Mouse (Mus musculus): ENCODE measurements around the gene Mtg2. TPM values are rescaled to one million over a fixed set of nuclear protein-coding genes. Genes with fewer than 3 reads are reported as not detected.

Gene Mtg2
- polyA plus RNA-seq, 1 experiment from 2014 or later = 29.4 TPM

DNA sequence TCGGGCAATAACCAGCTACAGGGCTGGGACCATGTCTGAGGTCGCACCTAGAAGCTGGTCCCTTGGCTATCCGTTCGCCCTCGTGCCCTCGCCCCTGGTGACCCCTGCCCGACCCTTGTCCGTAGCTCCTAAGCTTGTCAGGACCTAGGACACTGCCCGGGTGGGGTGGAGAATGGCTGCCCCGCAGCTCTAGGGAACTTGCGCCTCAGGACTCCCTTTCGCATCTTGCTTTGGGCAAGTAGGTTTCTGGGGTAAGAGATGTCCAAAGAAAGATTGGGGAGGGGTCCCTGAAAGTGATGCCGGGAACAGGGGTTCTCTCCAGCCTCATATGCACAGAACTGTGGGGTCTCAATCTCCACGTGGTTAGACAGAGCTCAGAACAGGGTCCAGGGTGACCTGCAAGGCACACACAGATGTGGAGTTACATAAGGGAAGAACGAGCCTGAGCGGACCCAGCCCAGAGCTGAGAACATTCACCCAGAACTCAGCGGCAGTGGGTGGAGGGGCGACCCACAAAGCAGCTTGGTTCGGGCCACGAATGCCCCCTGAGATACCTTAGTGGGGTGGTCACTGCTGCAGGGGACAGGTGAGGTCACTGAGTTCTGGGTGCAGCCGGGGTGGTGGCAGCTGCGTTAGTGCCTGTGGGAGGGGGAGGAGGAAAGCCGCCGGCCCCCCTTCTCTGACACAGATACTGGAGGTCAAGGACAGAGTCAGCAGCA, 34.4 kb downstream of the Mtg2 start:
- Histone ChIP-seq H3K4me3 (ENCODE audit: low read depth, low read length) (peak overlapping the region; percentile 43; the same call in 1 of the 2 replicates), H3K4me2 (ENCODE audit: low read depth, severe bottlenecking) (peak overlapping the region; percentile 94), H3K27ac (replicated peaks; ENCODE audit: low read depth, low read length) (no peak overlapping the region), H3K9me3 (ENCODE audit: control insufficient read depth, low read length) (no peaks in the 10 kb centered on the region), H3K36me3 (ENCODE audit: control insufficient read depth, insufficient read depth, low read length) (no peaks in the 10 kb centered on the region), H3K27me3 (ENCODE audit: control insufficient read depth, insufficient read depth, low read length) (peaks cover 62% of the 10 kb centered on the region), H3K9ac (ENCODE audit: low read length) (no peak overlapping the region), H3K4me1 (ENCODE audit: control insufficient read depth, insufficient read depth, low read length) (peaks cover 8% of the 10 kb centered on the region)
- DNase-seq (ENCODE audit: low spot score) = no peak
- peak; percentile 55; the same call in 1 of the 2 replicates for ATAC-seq (ENCODE audit: insufficient number of reproducible peaks, low FRiP score, low TSS enrichment, low read depth)
- 13% methylated on average over 24 of the region's 24 CpGs for WGBS

DNA sequence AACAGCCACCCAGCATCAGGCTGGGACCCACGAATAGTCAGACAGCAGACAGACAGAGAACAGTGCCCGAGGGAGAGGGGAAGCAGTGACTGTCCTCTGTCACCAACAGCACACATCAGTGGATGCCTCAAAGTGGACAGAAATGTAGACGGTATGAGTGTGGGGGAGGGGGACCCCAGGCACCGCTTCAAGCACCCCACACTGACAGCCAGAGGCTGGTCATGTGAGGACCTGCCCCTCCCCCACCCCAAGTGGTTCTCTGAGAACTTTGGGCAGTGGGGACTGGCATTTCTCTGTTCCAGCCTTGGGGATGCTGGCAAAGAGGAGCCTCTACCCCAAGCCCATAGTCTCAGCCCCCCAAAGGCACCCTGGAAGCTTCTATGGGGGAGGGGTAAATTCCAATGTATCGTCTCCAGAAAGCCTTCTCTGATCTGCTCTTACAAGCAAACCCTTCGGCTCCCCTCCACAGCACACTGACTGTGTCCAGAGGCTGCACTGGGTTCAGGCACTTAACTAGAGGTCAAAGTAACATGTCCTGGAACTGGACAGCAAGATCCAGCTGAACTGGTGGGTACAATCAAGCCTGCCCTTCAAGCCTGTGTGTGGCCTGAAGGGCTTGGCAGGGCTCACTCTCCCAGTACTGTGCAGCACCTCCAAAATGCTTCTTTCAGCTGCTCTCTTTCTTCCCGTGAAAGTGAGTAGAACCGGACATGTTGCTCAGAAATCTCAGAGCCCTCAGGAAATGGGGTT, 35.2 kb downstream of the Mtg2 start:
- no peaks in the 10 kb centered on the region for H3K36me3 ChIP-seq (ENCODE audit: control insufficient read depth, insufficient read depth, low read length)
- H3K4me1 ChIP-seq (ENCODE audit: control insufficient read depth, insufficient read depth, low read length) = peaks cover 8% of the 10 kb centered on the region
- H3K27ac ChIP-seq (replicated peaks; ENCODE audit: low read depth, low read length) = no peak overlapping the region
- no peak overlapping the region for H3K4me3 ChIP-seq (ENCODE audit: low read depth, low read length)
- H3K9ac ChIP-seq (ENCODE audit: low read length) = no peak overlapping the region
- ATAC-seq (ENCODE audit: insufficient number of reproducible peaks, low FRiP score, low TSS enrichment, low read depth) = no peak
- no peak overlapping the region for H3K4me2 ChIP-seq (ENCODE audit: low read depth, severe bottlenecking)
- H3K27me3 ChIP-seq (ENCODE audit: control insufficient read depth, insufficient read depth, low read length) = peaks cover 55% of the 10 kb centered on the region
- DNase-seq (ENCODE audit: low spot score) = no peak
- H3K9me3 ChIP-seq (ENCODE audit: control insufficient read depth, low read length) = no peaks in the 10 kb centered on the region
- WGBS = 37% methylated on average over 8 of the region's 8 CpGs

DNA sequence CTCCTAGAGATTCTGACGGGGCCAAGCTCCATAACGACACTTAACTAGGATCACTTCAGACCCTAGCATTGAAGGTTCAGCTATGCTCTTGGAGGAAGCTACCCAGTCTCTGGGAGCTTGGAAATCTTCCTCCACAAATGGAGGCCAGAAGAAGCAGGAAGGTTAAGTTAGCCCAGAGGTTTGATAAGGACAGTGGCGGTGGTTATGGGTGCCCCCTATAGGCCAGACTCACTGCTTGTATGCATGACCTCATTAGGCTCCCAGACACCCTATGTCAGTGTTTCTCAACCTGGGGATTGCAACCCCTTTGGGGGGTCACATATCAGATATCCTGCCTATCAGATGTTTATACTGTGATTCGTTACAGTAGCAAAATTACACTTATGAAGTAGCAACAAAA, 36.7 kb downstream of the Mtg2 start:
- 61% methylated on average over 4 of the region's 4 CpGs for WGBS
- H3K4me1 ChIP-seq (ENCODE audit: control insufficient read depth, insufficient read depth, low read length) = peaks cover 8% of the 10 kb centered on the region
- peaks cover 40% of the 10 kb centered on the region for H3K27me3 ChIP-seq (ENCODE audit: control insufficient read depth, insufficient read depth, low read length)
- H3K9ac ChIP-seq (ENCODE audit: low read length) = no peak overlapping the region
- no peaks in the 10 kb centered on the region for H3K9me3 ChIP-seq (ENCODE audit: control insufficient read depth, low read length)
- ATAC-seq (ENCODE audit: insufficient number of reproducible peaks, low FRiP score, low TSS enrichment, low read depth) (no peak), DNase-seq (ENCODE audit: low spot score) (no peak)
- H3K27ac ChIP-seq (replicated peaks; ENCODE audit: low read depth, low read length) = no peak overlapping the region
- no peaks in the 10 kb centered on the region for H3K36me3 ChIP-seq (ENCODE audit: control insufficient read depth, insufficient read depth, low read length)
- no peak overlapping the region for H3K4me2 ChIP-seq (ENCODE audit: low read depth, severe bottlenecking)
- no peak overlapping the region for H3K4me3 ChIP-seq (ENCODE audit: low read depth, low read length)

DNA sequence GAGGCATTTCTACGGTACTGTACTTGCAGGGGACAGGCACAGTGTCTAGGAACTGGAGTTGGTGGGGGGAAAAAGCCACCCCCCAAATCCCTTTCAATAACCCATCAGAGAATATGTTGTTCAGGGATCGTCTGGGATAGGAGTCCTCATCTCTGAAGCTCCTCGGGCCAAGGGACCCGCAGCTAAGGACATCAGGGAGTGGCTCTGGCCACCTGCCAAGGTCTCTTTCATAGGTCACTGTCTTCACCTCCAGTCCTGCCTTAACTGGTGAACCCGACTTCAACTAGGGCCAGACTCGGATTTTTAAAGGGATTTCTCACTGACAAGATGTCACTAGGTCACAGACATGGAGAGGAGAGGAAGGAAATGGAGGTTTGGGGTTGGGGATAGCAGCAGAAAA, 37.9 kb downstream of the Mtg2 start:
- H3K4me1 ChIP-seq (ENCODE audit: control insufficient read depth, insufficient read depth, low read length) = peaks cover 8% of the 10 kb centered on the region
- no peak overlapping the region for H3K4me2 ChIP-seq (ENCODE audit: low read depth, severe bottlenecking)
- ATAC-seq (ENCODE audit: insufficient number of reproducible peaks, low FRiP score, low TSS enrichment, low read depth) (no peak), DNase-seq (ENCODE audit: low spot score) (no peak)
- H3K4me3 ChIP-seq (ENCODE audit: low read depth, low read length) = no peak overlapping the region
- no peak overlapping the region for H3K27ac ChIP-seq (replicated peaks; ENCODE audit: low read depth, low read length)
- WGBS = 70% methylated on average over 6 of the region's 6 CpGs
- no peaks in the 10 kb centered on the region for H3K9me3 ChIP-seq (ENCODE audit: control insufficient read depth, low read length)
- H3K27me3 ChIP-seq (ENCODE audit: control insufficient read depth, insufficient read depth, low read length) = peaks cover 28% of the 10 kb centered on the region
- no peaks in the 10 kb centered on the region for H3K36me3 ChIP-seq (ENCODE audit: control insufficient read depth, insufficient read depth, low read length)
- no peak overlapping the region for H3K9ac ChIP-seq (ENCODE audit: low read length)

DNA sequence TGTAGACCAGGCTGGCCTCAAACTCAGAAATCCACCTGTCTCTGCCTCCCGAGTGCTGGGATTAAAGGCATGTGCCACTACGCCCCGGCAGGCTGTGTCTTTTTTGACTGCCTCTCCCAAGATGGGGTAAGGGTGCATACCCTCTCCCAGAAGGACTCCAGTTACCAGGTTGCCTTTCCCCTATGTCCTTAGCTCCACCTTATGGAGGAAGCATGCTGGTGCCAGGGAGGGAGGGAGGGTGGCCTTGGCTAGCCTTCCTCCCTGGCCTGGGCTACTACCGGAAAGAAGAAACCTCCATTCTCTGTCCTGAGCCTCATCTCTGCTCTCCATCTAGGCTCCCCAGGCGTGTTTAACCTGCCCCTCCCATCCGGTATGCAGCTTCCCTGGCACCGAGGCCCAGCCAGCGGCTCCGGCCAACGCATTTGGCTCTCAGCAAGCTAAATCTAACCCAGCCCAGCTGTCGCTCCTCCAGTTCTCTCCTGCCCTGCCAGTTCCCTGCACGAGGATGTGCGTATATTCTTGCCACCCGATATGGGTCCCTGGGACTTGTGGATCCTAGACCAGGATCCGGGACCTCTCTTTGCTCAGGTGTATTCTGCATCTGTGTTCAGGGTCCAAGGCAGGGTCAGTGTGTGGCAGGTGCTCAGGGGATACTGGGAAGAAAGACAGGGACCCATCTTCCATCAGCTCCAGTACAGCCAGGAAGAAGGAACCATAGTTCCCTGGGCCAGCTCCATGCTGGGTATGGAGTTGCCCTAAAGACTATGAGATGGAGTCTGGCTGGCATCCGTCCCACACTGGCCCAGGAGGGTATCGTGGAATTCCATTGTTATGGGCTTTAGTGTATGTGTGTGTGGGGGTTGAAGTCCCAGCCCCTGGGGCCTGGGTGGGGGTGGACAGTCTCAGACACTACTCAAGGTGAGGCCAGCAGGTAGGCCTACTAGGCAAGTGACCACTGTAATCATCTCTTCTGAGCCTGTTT, 43.8 kb downstream of the Mtg2 start:
- Histone ChIP-seq H3K36me3 (ENCODE audit: control insufficient read depth, insufficient read depth, low read length) (no peaks in the 10 kb centered on the region), H3K27me3 (ENCODE audit: control insufficient read depth, insufficient read depth, low read length) (no peaks in the 10 kb centered on the region; the same call in 1 of the 2 replicates), H3K4me1 (ENCODE audit: control insufficient read depth, insufficient read depth, low read length) (peaks cover 3% of the 10 kb centered on the region; the same call in 1 of the 2 replicates), H3K4me2 (ENCODE audit: low read depth, severe bottlenecking) (no peak overlapping the region), H3K9ac (ENCODE audit: low read length) (no peak overlapping the region), H3K27ac (replicated peaks; ENCODE audit: low read depth, low read length) (no peak overlapping the region), H3K9me3 (ENCODE audit: control insufficient read depth, low read length) (no peaks in the 10 kb centered on the region), H3K4me3 (ENCODE audit: low read depth, low read length) (no peak overlapping the region)
- ATAC-seq (ENCODE audit: insufficient number of reproducible peaks, low FRiP score, low TSS enrichment, low read depth) (no peak), DNase-seq (ENCODE audit: low spot score) (no peak)
- 60% methylated on average over 17 of the region's 17 CpGs for WGBS

DNA sequence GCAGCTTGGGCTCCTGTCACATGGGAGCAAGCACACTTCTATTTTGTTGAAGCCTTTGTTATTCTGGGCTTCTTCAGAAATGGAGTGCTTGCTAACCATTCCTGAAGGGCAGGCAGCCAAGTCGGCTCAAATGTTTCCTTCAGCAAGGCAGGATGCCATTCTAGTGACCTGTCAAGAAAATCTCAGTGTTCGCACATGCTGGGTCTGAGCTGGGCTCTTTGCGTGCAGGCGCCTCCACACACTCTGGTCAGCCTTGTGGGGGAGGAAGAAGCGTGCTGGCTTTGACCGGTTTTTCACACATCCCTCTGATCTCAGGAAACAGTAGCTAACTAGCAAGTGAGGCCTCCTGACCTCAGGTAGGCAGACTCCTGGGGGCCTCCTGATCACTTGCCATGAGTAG, 44.9 kb downstream of the Mtg2 start:
- Histone ChIP-seq H3K4me3 (ENCODE audit: low read depth, low read length) (no peak overlapping the region), H3K4me2 (ENCODE audit: low read depth, severe bottlenecking) (no peak overlapping the region), H3K27me3 (ENCODE audit: control insufficient read depth, insufficient read depth, low read length) (no peaks in the 10 kb centered on the region; the same call in 1 of the 2 replicates), H3K4me1 (ENCODE audit: control insufficient read depth, insufficient read depth, low read length) (peaks cover 7% of the 10 kb centered on the region), H3K27ac (replicated peaks; ENCODE audit: low read depth, low read length) (no peak overlapping the region), H3K9me3 (ENCODE audit: control insufficient read depth, low read length) (no peaks in the 10 kb centered on the region), H3K9ac (ENCODE audit: low read length) (no peak overlapping the region), H3K36me3 (ENCODE audit: control insufficient read depth, insufficient read depth, low read length) (no peaks in the 10 kb centered on the region)
- ATAC-seq (ENCODE audit: insufficient number of reproducible peaks, low FRiP score, low TSS enrichment, low read depth) = no peak
- no peak for DNase-seq (ENCODE audit: low spot score)
- WGBS = 47% methylated on average over 6 of the region's 6 CpGs

DNA sequence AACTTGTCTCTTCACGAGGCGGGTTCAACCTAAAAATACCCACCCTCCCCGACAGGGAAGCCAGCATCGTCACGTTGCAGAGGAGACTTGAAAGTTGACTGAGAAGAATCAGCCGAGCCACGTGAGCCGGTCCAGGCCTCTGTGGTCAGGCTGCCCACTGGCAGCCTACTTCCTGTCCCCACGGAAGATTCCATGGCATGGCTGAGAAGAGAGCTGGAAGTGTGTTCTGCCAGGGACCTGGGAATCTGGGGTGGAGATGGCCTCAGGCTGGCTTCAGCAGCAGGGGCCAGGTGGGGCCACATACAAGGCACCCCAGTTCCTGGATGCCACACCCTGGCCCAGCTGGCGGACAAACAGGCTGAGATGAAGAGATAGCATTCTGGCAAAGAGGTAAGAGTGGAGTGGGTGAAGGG, 45.7 kb downstream of the Mtg2 start:
- Histone ChIP-seq H3K4me2 (ENCODE audit: low read depth, severe bottlenecking) (no peak overlapping the region), H3K4me3 (ENCODE audit: low read depth, low read length) (no peak overlapping the region), H3K9me3 (ENCODE audit: control insufficient read depth, low read length) (no peaks in the 10 kb centered on the region), H3K27me3 (ENCODE audit: control insufficient read depth, insufficient read depth, low read length) (no peaks in the 10 kb centered on the region; the same call in 1 of the 2 replicates), H3K27ac (replicated peaks; ENCODE audit: low read depth, low read length) (no peak overlapping the region), H3K4me1 (ENCODE audit: control insufficient read depth, insufficient read depth, low read length) (peaks cover 7% of the 10 kb centered on the region), H3K36me3 (ENCODE audit: control insufficient read depth, insufficient read depth, low read length) (no peaks in the 10 kb centered on the region), H3K9ac (ENCODE audit: low read length) (no peak overlapping the region)
- no peak for ATAC-seq (ENCODE audit: insufficient number of reproducible peaks, low FRiP score, low TSS enrichment, low read depth)
- 69% methylated on average over 10 of the region's 10 CpGs for WGBS
- no peak for DNase-seq (ENCODE audit: low spot score)

Data from limb, embryonic 11.5 days (tissue).